Mouse (Mus musculus) MEL (cell line): ENCODE measurements at regions not wholly inside any gene's neighbourhood (a gene's known extent, or its start where the extent isn't known, plus 50 kb on each side); places are given as distances from the start of the nearest gene placed in this dataset.

ENCODE experiments used
- CTCF ChIP-seq, 3 experiments: IDR thresholded peaks in 2 of 3; conservative IDR thresholded peaks in 1 of 3; 2 replicates each; pipeline ENCODE4 v1.5.1; 2011 to 2012; ENCODE audit warnings: low read length in 3 of 3, low read depth in 2 of 3, mild to moderate bottlenecking in 2 of 3, improper control_type of control experiment in 1 of 3, inconsistent platforms in 1 of 3, mixed read lengths in 1 of 3, moderate library complexity in 1 of 3; ENCODE audit not compliant: control insufficient read depth in 1 of 3, insufficient read depth in 1 of 3, poor library complexity in 1 of 3, severe bottlenecking in 1 of 3
- EP300 ChIP-seq, 2 experiments: IDR thresholded peaks; 2 replicates each; pipeline ENCODE4 v1.6.1; 2011; ENCODE audit warnings: improper control_type of control experiment in 2 of 2, low read length in 2 of 2, low read depth in 1 of 2, mild to moderate bottlenecking in 1 of 2
- POLR2A ChIP-seq, 2 experiments: IDR thresholded peaks; 2 replicates each; pipeline ENCODE4 v1.6.1; 2011 to 2012; ENCODE audit warnings: low read length in 2 of 2, mild to moderate bottlenecking in 2 of 2, control low read depth in 1 of 2, improper control_type of control experiment in 1 of 2, low read depth in 1 of 2, moderate library complexity in 1 of 2; ENCODE audit not compliant: control insufficient read depth in 1 of 2, insufficient read depth in 1 of 2, poor library complexity in 1 of 2
- TBP ChIP-seq: IDR thresholded peaks from 2 replicates; pipeline ENCODE4 v1.8.0; 2011; ENCODE audit warnings: low read depth, low read length, improper control_type of control experiment
- ZMIZ1 ChIP-seq: IDR thresholded peaks from 2 replicates; pipeline ENCODE4 v1.6.1; 2012; ENCODE audit warnings: low read depth, mild to moderate bottlenecking, inconsistent platforms, low read length, improper control_type of control experiment, moderate library complexity

GRCm38 (mm10) chr4:89976146-89976545 lies 242.5 kb upstream of the Zfp352 start:
- TF ChIP-seq CTCF (IDR thresholded peaks at IDR 0.05 in 2 of 3, conservative IDR thresholded peaks at IDR 0.05 in 1 of 3; ENCODE audit: control insufficient read depth in 1 of 3, insufficient read depth in 1 of 3, low read depth in 2 of 3, low read length in 3 of 3, poor library complexity in 1 of 3, severe bottlenecking in 1 of 3) (no peak), POLR2A (IDR thresholded peaks at IDR 0.05; ENCODE audit: control insufficient read depth in 1 of 2, insufficient read depth in 1 of 2, low read depth in 1 of 2, low read length in 2 of 2, poor library complexity in 1 of 2) (no peak), EP300 (IDR thresholded peaks at IDR 0.05; ENCODE audit: low read depth in 1 of 2, low read length in 2 of 2) (no peak), TBP (no peak), ZMIZ1 (no peak)
